Mouse (Mus musculus) intestine, embryonic 16.5 days (tissue): ENCODE results near the gene Ankrd23. TPM values are rescaled to one million over a fixed set of nuclear protein-coding genes. Genes with fewer than 3 reads are reported as not detected.

ENCODE experiments used
- ATAC-seq: fragments of 200-750 bp; cut with Nextera tagmentation; 2 replicates; pipeline ENCODE4 v1.8.0; 2017; ENCODE audit warnings: moderate TSS enrichment, moderate library complexity
- H3K27ac ChIP-seq: fragments of 300-500 bp; sonication (generic); 2 replicates; pipeline ENCODE4 v1.5.1; 2014; ENCODE audit warnings: mild to moderate bottlenecking, low read length
- H3K27me3 ChIP-seq: fragments of 300-500 bp; sonication (generic); replicated peaks from 2 replicates; pipeline ENCODE4 v1.6.1; 2014; ENCODE audit warnings: low read length, control low read depth, mixed read lengths; ENCODE audit not compliant: control insufficient read depth, insufficient read depth
- H3K36me3 ChIP-seq: fragments of 300-500 bp; sonication (generic); 2 replicates; pipeline ENCODE4 v1.6.1; 2014; ENCODE audit warnings: low read length, control low read depth; ENCODE audit not compliant: control insufficient read depth, insufficient read depth
- H3K4me1 ChIP-seq: fragments of 300-500 bp; sonication (generic); 2 replicates; pipeline ENCODE4 v1.6.1; 2014; ENCODE audit warnings: low read length, control low read depth, mixed read lengths; ENCODE audit not compliant: control insufficient read depth, insufficient read depth
- H3K4me2 ChIP-seq: fragments of 300-500 bp; sonication (generic); 2 replicates; pipeline ENCODE4 v1.6.1; 2014; ENCODE audit warnings: low read depth, low read length, control low read depth
- H3K4me3 ChIP-seq: fragments of 300-500 bp; sonication (generic); 2 replicates; pipeline ENCODE4 v1.5.1; 2014; ENCODE audit warnings: mild to moderate bottlenecking, low read length
- H3K9ac ChIP-seq: fragments of 300-500 bp; sonication (generic); 2 replicates; pipeline ENCODE4 v1.6.1; 2014; ENCODE audit warnings: low read depth, low read length
- H3K9me3 ChIP-seq: fragments of 300-500 bp; sonication (generic); 2 replicates; pipeline ENCODE4 v1.6.1; 2016; ENCODE audit warnings: low read length, control low read depth; ENCODE audit not compliant: control insufficient read depth
- WGBS: fragments of 180-500 bp; shearing (Covaris S2); extraction: QIAGEN DNeasy Blood & Tissue Kit; methylation state at CpG from one replicate; pipeline ENCODE4 v1.1.7; 2014; 5-methylcytosine and 5-hydroxymethylcytosine counted together
- polyA plus RNA-seq: library from polyadenylated mRNA; unstranded; fragments of >200 nt; fragmentation: Nextera tagmentation; extraction: Ambion mirVana; gene quantifications from 2 replicates; pipeline ENCODE4 v1.2.1, GENCODE M21; 2015

Ankrd23 gene
- polyA plus RNA-seq, 1 experiment from 2014 or later = 14.6 TPM

DNA sequence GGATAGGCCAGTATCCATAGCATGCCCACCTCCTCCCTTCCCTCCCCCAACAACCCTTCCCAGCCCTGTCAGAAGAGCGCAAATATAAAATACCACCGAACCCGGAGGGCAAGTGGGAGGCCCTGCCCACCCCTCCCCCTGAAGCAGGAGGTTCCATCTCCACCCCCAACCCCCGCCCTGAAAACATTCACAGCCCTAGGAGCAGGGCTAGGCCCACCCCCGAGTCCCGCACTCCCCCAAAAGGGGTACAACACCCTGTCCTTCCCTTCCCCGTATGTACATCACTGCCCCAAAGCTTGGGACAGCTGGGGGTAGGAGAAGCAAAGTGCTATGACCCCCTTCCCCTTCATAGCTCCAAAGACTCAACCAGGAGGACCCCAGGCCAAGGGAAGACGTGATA lies 12.1 kb upstream of the Ankrd23 start:
- Histone ChIP-seq H3K27me3 (no peaks in the 10 kb centered on the region), H3K9ac (peak overlapping the region; percentile 16; the same call in 1 of the 2 replicates), H3K36me3 (peaks cover 32% of the 10 kb centered on the region), H3K4me1 (peaks cover 32% of the 10 kb centered on the region), H3K4me2 (no peak overlapping the region), H3K9me3 (no peaks in the 10 kb centered on the region), H3K4me3 (no peak overlapping the region), H3K27ac (peak overlapping the region; percentile 33; the same call in 1 of the 2 replicates)
- 55% methylated on average over 8 of the region's 8 CpGs for WGBS
- ATAC-seq = no peak

DNA sequence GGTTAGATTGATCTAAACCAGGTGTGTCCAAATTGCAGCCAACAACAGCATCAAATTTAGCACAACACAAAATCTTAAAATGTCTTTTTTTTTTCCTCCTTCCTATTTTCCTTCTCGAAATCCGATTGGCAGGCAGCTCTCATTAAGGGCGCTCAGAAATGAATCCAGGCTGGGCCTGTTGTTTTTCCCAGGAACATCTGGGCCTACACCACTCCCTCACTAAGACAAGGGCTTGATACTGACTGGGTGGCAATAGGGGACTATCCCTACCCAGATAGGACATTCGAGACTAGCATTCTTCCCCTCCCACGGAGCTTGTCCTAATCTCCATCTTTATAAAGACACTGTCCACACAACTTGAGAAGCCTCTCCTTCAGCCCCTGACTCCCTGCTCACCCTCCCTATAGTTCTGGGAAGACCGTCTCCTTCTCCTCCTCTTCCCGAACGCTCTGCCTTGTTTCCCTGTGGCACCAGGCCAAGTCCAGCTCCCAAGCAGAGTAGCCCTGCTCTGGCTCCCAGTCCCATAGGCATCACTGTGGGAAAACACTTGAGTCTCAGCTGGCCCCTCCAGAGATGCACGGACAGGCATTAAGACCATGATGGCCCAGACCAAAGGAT lies 11.4 kb upstream of the Ankrd23 start:
- 37% methylated on average over 9 of the region's 9 CpGs for WGBS
- Histone ChIP-seq H3K36me3 (peaks cover 25% of the 10 kb centered on the region), H3K4me2 (no peak overlapping the region), H3K4me3 (no peak overlapping the region), H3K9me3 (no peaks in the 10 kb centered on the region), H3K27me3 (no peaks in the 10 kb centered on the region), H3K9ac (0 out of 2 replicates have a peak overlapping the region, but pooled peaks have one; percentile 21), H3K4me1 (peaks cover 29% of the 10 kb centered on the region), H3K27ac (peak overlapping the region; percentile 65)
- no peak for ATAC-seq

DNA sequence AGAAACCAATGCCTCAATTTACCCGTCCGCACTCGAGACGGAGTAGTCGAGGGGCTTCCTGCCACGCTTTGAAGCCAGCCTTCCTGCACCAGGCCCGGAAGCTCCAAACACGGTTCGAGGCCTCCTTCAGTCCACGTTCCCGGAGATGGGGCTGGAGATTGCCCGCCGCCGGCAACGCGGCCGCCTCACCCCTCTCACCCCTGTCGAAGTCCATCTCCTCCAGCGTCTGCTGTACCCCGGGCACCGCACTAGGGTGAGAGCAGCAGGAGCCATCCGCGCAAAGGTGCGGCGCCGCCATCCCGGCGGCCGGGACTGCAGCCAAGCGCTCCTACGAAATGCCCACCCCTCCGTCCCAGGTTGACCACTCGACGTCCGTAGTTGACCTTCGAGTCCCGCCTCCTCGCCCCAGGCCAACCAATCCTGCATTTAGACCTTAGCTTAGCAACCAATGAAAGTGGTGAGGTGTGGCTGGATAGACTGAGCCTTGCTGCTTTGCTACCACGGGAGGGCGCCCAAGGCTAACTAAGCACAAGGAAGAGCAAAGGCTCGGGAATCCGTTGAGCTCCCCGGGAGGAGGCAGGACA lies 10.3 kb upstream of the Ankrd23 start, which contains the start of gene Ankrd39:
Ankrd39 (minus strand) TSS at position 558 of the 584 bp plus-strand sequence.
- WGBS = under 1% methylated on average over 43 of the region's 43 CpGs
- H3K27me3 ChIP-seq = no peaks in the 10 kb centered on the region
- H3K4me1 ChIP-seq = peaks cover 29% of the 10 kb centered on the region
- H3K27ac ChIP-seq = peak within 1 kb of the TSS; percentile 65
- H3K9ac ChIP-seq = peak within 1 kb of the TSS; percentile 84
- peaks cover 16% of the 10 kb centered on the region for H3K36me3 ChIP-seq
- H3K9me3 ChIP-seq = no peaks in the 10 kb centered on the region
- peak within 1 kb of the TSS; percentile 79 for H3K4me3 ChIP-seq
- peak; percentile 99 for ATAC-seq
- peak within 1 kb of the TSS; percentile 84 for H3K4me2 ChIP-seq

DNA sequence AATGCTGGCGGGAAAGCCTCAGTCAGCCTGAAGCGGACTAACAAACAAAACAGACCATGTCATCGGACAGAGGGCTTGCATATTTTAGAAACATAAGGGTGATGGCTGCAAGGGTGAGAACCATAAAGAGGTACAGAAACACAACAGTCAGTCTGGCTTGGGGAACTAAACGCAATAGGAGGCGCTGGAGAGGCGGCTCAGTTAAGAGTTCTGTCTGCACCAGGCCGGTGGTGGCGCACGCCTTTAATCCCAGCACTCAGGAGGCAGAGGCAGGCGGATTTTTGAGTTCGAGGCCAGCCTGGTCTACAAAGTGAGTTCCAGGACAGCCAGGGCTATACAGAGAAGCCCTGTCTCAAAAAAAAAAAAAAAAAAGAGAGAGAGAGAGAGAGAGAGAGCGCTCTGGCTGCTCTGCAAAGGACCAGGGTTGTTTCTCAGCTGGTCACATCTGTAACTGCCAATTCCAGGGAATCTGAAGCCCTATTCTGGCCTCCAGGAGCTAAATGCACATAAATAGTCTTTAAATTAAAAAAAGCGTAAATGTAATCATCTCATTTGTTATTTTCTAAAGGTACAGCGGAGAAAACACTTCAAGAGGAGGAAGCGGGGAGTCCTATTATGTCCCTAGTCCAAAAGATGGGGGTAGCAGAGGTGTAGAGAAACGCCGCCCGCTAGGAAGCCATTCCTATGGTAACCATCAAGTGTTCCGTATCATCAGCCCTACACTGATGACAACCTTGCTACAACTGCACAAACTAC lies 9.3 kb upstream of the Ankrd23 start:
- Histone ChIP-seq H3K36me3 (peaks cover 22% of the 10 kb centered on the region), H3K9ac (peak overlapping the region; percentile 84), H3K27ac (no peak overlapping the region), H3K9me3 (no peaks in the 10 kb centered on the region), H3K4me2 (peak overlapping the region; percentile 84), H3K27me3 (no peaks in the 10 kb centered on the region), H3K4me3 (peak overlapping the region; percentile 79), H3K4me1 (peaks cover 29% of the 10 kb centered on the region)
- no peak for ATAC-seq
- WGBS = 64% methylated on average over 19 of the region's 19 CpGs

DNA sequence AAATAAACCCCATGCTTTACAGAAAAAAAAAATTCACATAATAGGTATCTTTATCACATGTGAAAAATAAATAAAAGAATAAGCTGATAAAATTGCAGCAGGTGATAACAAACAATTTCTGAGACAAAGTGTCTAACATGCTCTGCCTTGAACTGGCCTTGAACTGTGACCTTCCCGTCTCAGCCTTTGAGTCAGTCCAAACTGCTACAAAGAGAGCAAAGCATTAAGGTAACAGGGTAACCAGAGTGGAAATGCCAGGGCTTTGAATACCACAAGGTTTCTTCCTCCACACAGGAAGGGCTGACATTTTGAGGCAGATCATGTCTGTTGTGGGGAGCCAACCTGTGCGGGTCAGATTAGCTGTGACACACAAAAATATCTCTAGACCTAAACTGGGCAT lies 8.7 kb upstream of the Ankrd23 start:
- Histone ChIP-seq H3K9ac (0 out of 2 replicates have a peak overlapping the region, but pooled peaks have one; percentile 3), H3K4me2 (no peak overlapping the region), H3K4me3 (no peak overlapping the region), H3K27ac (no peak overlapping the region), H3K27me3 (no peaks in the 10 kb centered on the region), H3K4me1 (peaks cover 29% of the 10 kb centered on the region), H3K36me3 (peaks cover 22% of the 10 kb centered on the region), H3K9me3 (no peaks in the 10 kb centered on the region)
- WGBS = 70% methylated on average over 2 of the region's 2 CpGs
- no peak for ATAC-seq

DNA sequence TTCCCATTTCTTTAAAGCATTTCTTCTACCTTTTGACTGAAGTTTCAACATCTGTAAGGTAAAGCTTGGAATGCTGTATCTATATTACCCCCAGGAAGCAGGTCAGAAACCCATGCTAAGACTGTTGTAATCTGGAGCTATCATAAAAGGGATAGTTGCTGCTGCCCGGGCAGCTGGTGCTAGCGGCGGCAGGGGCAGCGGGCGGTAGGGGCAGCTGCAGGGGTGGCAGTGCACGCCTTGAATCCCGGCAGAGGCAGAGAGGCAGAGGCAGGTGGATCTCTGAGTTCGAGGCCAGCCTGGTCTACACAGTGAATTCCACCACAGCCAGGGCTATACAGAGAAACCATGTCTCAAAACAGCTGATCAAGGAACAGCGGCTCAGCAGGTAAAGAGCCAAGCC lies 6.2 kb upstream of the Ankrd23 start:
- peaks cover 16% of the 10 kb centered on the region for H3K36me3 ChIP-seq
- 95% methylated on average over 9 of the region's 9 CpGs for WGBS

DNA sequence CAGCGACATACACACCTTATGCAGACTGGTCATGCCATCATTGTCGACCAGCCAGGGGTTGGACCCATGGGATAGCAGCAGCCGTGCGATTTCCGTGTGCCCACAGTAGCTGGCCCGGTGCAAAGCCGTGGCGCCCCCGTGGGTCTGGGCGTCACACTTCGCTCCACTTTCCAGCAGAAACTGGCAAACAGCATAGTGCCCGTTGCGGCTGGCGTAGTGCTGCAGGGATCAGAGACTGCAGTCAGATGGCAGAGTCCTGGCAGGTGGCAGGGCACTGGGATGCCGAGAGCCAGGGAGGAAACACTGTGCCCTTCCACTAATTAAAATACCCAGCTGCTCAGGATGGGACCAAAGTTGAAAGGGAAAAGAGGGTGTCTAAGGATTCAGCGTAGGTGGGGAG lies 5.2 kb upstream of the Ankrd23 start:
- Histone ChIP-seq H3K9ac (no peak overlapping the region), H3K9me3 (no peaks in the 10 kb centered on the region), H3K4me3 (no peak overlapping the region), H3K4me2 (no peak overlapping the region), H3K4me1 (peaks cover 11% of the 10 kb centered on the region), H3K27ac (no peak overlapping the region), H3K27me3 (no peaks in the 10 kb centered on the region), H3K36me3 (peaks cover 16% of the 10 kb centered on the region)
- no peak for ATAC-seq
- 97% methylated on average over 16 of the region's 16 CpGs for WGBS

More for the DNA sequence above, 6.2 kb upstream of the Ankrd23 start:
- H3K9me3 ChIP-seq = no peaks in the 10 kb centered on the region
- no peak overlapping the region for H3K4me2 ChIP-seq
- peaks cover 16% of the 10 kb centered on the region for H3K4me1 ChIP-seq
- no peak overlapping the region for H3K27ac ChIP-seq
- no peaks in the 10 kb centered on the region for H3K27me3 ChIP-seq
- ATAC-seq = no peak
- no peak overlapping the region for H3K4me3 ChIP-seq
- H3K9ac ChIP-seq = no peak overlapping the region

DNA sequence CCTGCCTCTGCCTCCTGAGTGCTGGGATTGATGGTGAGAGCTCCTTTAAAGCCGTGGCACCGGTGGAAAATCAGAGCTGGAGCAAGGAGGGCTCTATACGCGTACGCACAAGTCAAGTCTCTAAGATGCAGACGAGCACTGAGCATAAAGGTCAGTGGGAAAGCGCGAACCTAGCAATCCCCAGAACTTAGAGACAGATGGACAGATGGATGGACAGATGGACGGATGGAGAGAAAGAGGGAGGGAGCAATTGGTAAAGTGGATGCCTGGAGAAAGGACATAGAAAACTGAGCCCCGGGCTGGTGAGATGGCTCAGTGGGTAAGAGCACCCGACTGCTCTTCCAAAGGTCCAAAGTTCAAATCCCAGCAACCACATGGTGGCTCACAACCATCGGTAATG lies 4.1 kb upstream of the Ankrd23 start:
- peaks cover 4% of the 10 kb centered on the region; the same call in 1 of the 2 replicates for H3K4me1 ChIP-seq

DNA sequence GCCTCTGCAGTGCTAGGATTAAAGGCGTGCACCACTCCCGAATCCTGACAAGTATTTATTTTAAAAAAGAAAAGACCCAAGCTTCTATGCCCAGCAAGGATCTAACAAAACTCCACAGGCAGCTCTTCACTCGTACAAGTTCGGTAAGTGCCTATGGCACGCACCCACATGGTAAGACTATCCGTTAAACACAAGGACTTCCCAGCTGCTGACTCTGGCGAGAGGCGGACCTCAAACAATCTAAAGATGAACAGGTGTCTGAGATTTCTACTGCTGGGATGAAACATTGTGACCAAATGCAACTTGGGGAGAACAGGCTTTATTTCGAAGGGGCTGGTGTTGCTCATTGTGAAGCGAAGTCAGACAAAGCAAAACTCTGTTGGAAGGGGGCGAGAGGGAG lies 3.4 kb upstream of the Ankrd23 start:
- H3K36me3 ChIP-seq = peaks cover 16% of the 10 kb centered on the region
- H3K4me1 ChIP-seq = no peaks in the 10 kb centered on the region
- H3K27ac ChIP-seq = no peak overlapping the region
- H3K4me2 ChIP-seq = no peak overlapping the region
- H3K4me3 ChIP-seq = no peak overlapping the region
- no peak overlapping the region for H3K9ac ChIP-seq
- H3K9me3 ChIP-seq = no peaks in the 10 kb centered on the region
- H3K27me3 ChIP-seq = no peaks in the 10 kb centered on the region
- WGBS = 92% methylated on average over 11 of the region's 11 CpGs
- ATAC-seq = no peak

More for the DNA sequence above, 4.1 kb upstream of the Ankrd23 start:
- no peak for ATAC-seq
- 91% methylated on average over 12 of the region's 12 CpGs for WGBS
- peaks cover 16% of the 10 kb centered on the region for H3K36me3 ChIP-seq
- no peaks in the 10 kb centered on the region for H3K9me3 ChIP-seq
- no peak overlapping the region for H3K4me2 ChIP-seq
- no peak overlapping the region for H3K4me3 ChIP-seq
- H3K27me3 ChIP-seq = no peaks in the 10 kb centered on the region
- H3K9ac ChIP-seq = no peak overlapping the region
- H3K27ac ChIP-seq = no peak overlapping the region
